Mouse (Mus musculus): Measurements from ENCODE around the gene Itga4.

Gene Itga4

GRCm38 (mm10) chr2:79255192-79256000 is at the start of gene Itga4:
TSS of gene Itga4 (plus strand) at chr2:79255426.
- DNase-seq (ENCODE audit: low spot score): peak; percentile 83

GRCm38 (mm10) chr2:79206191-79206755 is 49.0 kb upstream of the Itga4 start:
- no peak for DNase-seq (ENCODE audit: low spot score)

- no peak for DNase-seq (ENCODE audit: low spot score)
These were observed 40.2 kb upstream of the Itga4 start for GRCm38 (mm10) chr2:79214982-79215381.

- no peak for DNase-seq (ENCODE audit: low spot score)
These were observed 39.7 kb upstream of the Itga4 start for GRCm38 (mm10) chr2:79215479-79215878.

GRCm38 (mm10) chr2:79224714-79225426 is 30.4 kb upstream of the Itga4 start:
- no peak for DNase-seq (ENCODE audit: low spot score)

- no peak for DNase-seq (ENCODE audit: low spot score)
These were observed 27.4 kb upstream of the Itga4 start for GRCm38 (mm10) chr2:79227805-79228241.

- no peak for DNase-seq (ENCODE audit: low spot score)
These were observed 23.9 kb upstream of the Itga4 start for GRCm38 (mm10) chr2:79231056-79231949.

GRCm38 (mm10) chr2:79235767-79236487 is 19.3 kb upstream of the Itga4 start:
- DNase-seq (ENCODE audit: low spot score): no peak

GRCm38 (mm10) chr2:79237216-79237615 is 18.0 kb upstream of the Itga4 start:
- DNase-seq (ENCODE audit: low spot score): no peak

GRCm38 (mm10) chr2:79244276-79244675 is 10.9 kb upstream of the Itga4 start:
- DNase-seq (ENCODE audit: low spot score): no peak

GRCm38 (mm10) chr2:79244743-79245142 is 10.5 kb upstream of the Itga4 start:
- no peak for DNase-seq (ENCODE audit: low spot score)

- DNase-seq (ENCODE audit: low spot score): no peak
These were observed 6.9 kb upstream of the Itga4 start for GRCm38 (mm10) chr2:79248283-79248682.

GRCm38 (mm10) chr2:79250510-79250909 is 4.7 kb upstream of the Itga4 start:
- DNase-seq (ENCODE audit: low spot score): no peak

- DNase-seq (ENCODE audit: low spot score): no peak
These were observed 1.4 kb upstream of the Itga4 start for GRCm38 (mm10) chr2:79253754-79254197.

- DNase-seq (ENCODE audit: low spot score): no peak
These were observed 536 bp upstream of the Itga4 start for GRCm38 (mm10) chr2:79254588-79255191.

GRCm38 (mm10) chr2:79256001-79256339 is 744 bp downstream of the Itga4 start:
- DNase-seq (ENCODE audit: low spot score): no peak

GRCm38 (mm10) chr2:79256376-79256775 is 1.1 kb downstream of the Itga4 start:
- no peak for DNase-seq (ENCODE audit: low spot score)

GRCm38 (mm10) chr2:79256880-79257279 is 1.7 kb downstream of the Itga4 start:
- no peak for DNase-seq (ENCODE audit: low spot score)

- no peak for DNase-seq (ENCODE audit: low spot score)
These were observed 2.2 kb downstream of the Itga4 start for GRCm38 (mm10) chr2:79257411-79257810.

GRCm38 (mm10) chr2:79259326-79259725 is 4.1 kb downstream of the Itga4 start:
- DNase-seq (ENCODE audit: low spot score): no peak

- peak; percentile 67 for DNase-seq (ENCODE audit: low spot score)
These were observed 10.4 kb downstream of the Itga4 start for GRCm38 (mm10) chr2:79265665-79266064.

Data from embryo, embryonic 10.5 days (tissue).